Mouse (Mus musculus): Measurements from ENCODE around the gene Eif4enif1.

- no peak for TF ChIP-seq CTCF (IDR thresholded peaks at IDR 0.05; ENCODE audit: low read depth, low read length)
- no peak for TF ChIP-seq POLR2A (IDR thresholded peaks at IDR 0.05; ENCODE audit: extremely low read depth, insufficient read depth, low read length)
Measured at GRCm38 (mm10) chr11:3247387-3247786, 45.2 kb downstream of the Eif4enif1 start.
